Mouse (Mus musculus): Measurements from ENCODE around the gene Hist2h2be.
"Not testable (repeated sequence)": the region's sequence is repeated elsewhere in the genome, so short reads cannot be mapped to it uniquely, and the experiment has no call there.

DNA sequence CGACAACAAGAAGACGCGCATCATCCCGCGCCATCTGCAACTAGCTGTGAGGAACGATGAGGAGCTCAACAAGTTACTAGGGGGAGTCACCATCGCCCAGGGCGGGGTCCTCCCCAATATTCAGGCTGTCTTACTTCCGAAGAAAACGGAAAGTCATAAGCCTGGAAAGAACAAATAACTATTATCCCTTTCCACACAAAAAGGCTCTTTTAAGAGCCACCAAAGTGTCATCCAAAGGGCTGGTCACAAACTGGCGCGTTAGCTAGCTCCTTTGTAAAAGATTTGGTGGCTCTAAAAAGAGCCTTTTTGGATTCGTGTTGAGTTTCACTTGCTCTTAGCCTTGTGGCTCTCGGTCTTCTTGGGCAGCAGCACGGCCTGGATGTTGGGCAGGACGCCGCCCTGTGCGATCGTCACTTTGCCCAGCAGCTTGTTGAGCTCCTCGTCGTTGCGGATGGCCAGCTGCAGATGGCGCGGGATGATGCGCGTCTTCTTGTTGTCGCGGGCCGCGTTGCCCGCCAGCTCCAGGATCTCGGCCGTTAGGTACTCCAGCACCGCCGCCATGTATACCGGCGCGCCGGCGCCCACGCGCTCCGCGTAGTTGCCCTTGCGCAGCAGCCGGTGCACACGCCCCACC lies 671 bp upstream of the Hist2h2be start:
- TF ChIP-seq CTCF (IDR thresholded peaks at IDR 0.05), result peak; percentile 6; the same call in 1 of the 2 replicates
- not testable (repeated sequence) for TF ChIP-seq EP300 (IDR thresholded peaks at IDR 0.05)
